Mouse (Mus musculus) urinary bladder, postnatal 25 days (tissue): ENCODE results near the gene Muc5b.
A peak's percentile ranks its signal among the peaks of the same experiment; 100 is the strongest.

Source experiments
- DNase-seq: peaks from one replicate; pipeline ENCODE4 v3.0.0; 2022; ENCODE audit warnings: low spot score

The Muc5b gene

GRCm38 (mm10) chr7:141902269-141902729 is 63.4 kb downstream of the Muc5b start:
- peak; percentile 100 for DNase-seq

DNA sequence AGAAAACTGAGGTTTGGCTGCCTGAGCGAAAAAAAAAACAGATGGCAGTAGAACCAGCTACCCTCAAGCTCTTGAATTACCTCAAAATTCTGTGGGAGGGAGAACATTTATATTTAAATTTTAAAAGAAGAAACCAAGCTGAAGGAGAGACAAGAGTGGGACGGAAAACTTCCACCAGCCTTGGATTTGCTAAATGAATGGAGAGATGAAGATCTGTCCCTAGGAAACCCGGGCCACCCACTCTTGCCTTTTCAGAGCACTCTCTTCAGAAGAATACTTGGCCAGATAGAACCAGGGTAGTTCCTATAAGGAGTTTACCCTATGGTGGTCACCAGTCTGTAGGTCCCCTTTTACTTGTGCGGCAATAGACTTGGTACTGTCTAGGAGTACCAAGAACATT is 63.9 kb downstream of the Muc5b start:
- no peak for DNase-seq

DNA sequence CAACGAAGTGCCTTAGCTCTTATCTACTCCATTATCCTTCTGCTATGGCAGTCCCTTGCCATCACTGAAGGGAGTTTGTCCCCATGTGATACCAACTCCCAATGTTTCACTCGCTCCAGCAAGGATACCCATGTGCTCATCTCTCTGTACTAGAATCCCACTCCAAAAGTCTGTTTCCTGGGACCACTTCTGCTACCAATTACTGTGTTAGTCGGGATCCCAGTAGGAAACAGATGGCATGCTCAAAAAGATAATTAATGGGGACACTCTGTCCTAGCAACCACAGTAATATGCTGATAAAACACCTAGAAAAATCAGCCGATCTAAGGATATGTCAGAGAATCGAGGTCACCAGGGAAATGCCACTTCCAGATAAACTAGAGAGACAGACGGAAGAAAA is 69.7 kb downstream of the Muc5b start:
- no peak for DNase-seq

- no peak for DNase-seq
Measured at GRCm38 (mm10) chr7:141911305-141911704, 72.4 kb downstream of the Muc5b start.

DNA sequence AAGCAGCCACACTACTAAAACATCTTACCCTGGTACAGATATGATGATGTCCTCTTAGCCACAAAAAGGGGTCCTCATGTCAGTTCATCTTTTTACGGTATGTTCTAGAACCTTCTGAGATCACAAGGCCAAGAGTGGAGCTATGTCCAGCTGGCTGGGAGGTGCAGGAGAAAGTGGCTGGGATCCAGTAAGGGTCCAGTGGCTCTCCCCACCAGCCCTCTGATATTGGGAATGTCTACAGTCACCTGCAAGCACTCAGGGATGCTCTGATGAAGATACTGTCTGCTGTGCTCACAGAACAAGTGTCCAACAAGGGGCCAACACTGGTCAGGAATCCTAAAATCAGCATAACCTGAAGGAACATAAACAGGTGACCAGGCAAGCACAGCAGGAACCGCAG is 79.5 kb downstream of the Muc5b start, which contains the start of gene Tollip:
TSS of gene Tollip (minus strand) at position 101 of the 400 bp plus-strand sequence.
- no peak for DNase-seq
